Mouse (Mus musculus) embryo, embryonic 10 days (tissue): ENCODE measurements at regions not wholly inside any gene's neighbourhood (a gene's known extent, or its start where the extent isn't known, plus 50 kb on each side); places are given as distances from the start of the nearest gene placed in this dataset.

ENCODE experiments used
- DNase-seq: peaks from one replicate; pipeline ENCODE4 v3.0.0-alpha.2; 2015; ENCODE audit warnings: low spot score

GRCm38 (mm10) chr3:52859848-52860247 is 157.2 kb downstream of the Cog6 start:
- no peak for DNase-seq

- DNase-seq = no peak
Observed at GRCm38 (mm10) chr3:52859266-52859825, 157.7 kb downstream of the Cog6 start.

- DNase-seq = no peak
Observed at GRCm38 (mm10) chr3:52858259-52858658, 158.8 kb downstream of the Cog6 start.

- DNase-seq = no peak
Observed at GRCm38 (mm10) chr3:52857076-52857475, 160.0 kb downstream of the Cog6 start.

GRCm38 (mm10) chr3:52854560-52854959 is 162.5 kb downstream of the Cog6 start:
- DNase-seq = no peak

GRCm38 (mm10) chr3:52853126-52853525 is 163.9 kb downstream of the Cog6 start:
- no peak for DNase-seq

- no peak for DNase-seq
Observed at GRCm38 (mm10) chr3:52845166-52845565, 171.9 kb downstream of the Cog6 start.

- DNase-seq = peak; percentile 80
Observed at GRCm38 (mm10) chr3:52843998-52844397, 173.0 kb downstream of the Cog6 start.

GRCm38 (mm10) chr3:52842866-52843425 is 174.1 kb downstream of the Cog6 start:
- DNase-seq = no peak

GRCm38 (mm10) chr3:52840160-52840953 is 176.7 kb downstream of the Cog6 start:
- DNase-seq = no peak

- no peak for DNase-seq
Observed at GRCm38 (mm10) chr3:52838020-52838419, 179.0 kb downstream of the Cog6 start.

- DNase-seq = no peak
Observed at GRCm38 (mm10) chr3:52837527-52837926, 179.5 kb downstream of the Cog6 start.

GRCm38 (mm10) chr3:52836780-52837179 is 180.3 kb downstream of the Cog6 start:
- DNase-seq = peak; percentile 79

GRCm38 (mm10) chr3:52832421-52832820 is 184.6 kb downstream of the Cog6 start:
- no peak for DNase-seq

- DNase-seq = no peak
Observed at GRCm38 (mm10) chr3:52831986-52832385, 185.1 kb downstream of the Cog6 start.

- no peak for DNase-seq
Observed at GRCm38 (mm10) chr3:52830101-52830500, 186.9 kb downstream of the Cog6 start.

- no peak for DNase-seq
Observed at GRCm38 (mm10) chr3:52829069-52829468, 188.0 kb downstream of the Cog6 start.

- no peak for DNase-seq
Observed at GRCm38 (mm10) chr3:52828473-52828872, 188.6 kb downstream of the Cog6 start.

GRCm38 (mm10) chr3:52822848-52823247 is 194.2 kb downstream of the Cog6 start:
- no peak for DNase-seq

- DNase-seq = no peak
Observed at GRCm38 (mm10) chr3:52821450-52821849, 195.6 kb downstream of the Cog6 start.

GRCm38 (mm10) chr3:52818401-52818800 is 198.6 kb downstream of the Cog6 start:
- no peak for DNase-seq

GRCm38 (mm10) chr3:52817416-52817815 is 199.6 kb downstream of the Cog6 start:
- no peak for DNase-seq

- peak; percentile 35 for DNase-seq
Observed at GRCm38 (mm10) chr3:52815497-52815896, 201.5 kb downstream of the Cog6 start.
